Mouse (Mus musculus) cerebellum, postnatal 14 days (tissue): Measurements from ENCODE around the gene Sag.

Experiments used
- DNase-seq, 2 experiments: peaks; one replicate each; pipeline ENCODE4 v3.0.0; 2021; ENCODE audit warnings: mixed read lengths in 2 of 2

The Sag gene

DNA sequence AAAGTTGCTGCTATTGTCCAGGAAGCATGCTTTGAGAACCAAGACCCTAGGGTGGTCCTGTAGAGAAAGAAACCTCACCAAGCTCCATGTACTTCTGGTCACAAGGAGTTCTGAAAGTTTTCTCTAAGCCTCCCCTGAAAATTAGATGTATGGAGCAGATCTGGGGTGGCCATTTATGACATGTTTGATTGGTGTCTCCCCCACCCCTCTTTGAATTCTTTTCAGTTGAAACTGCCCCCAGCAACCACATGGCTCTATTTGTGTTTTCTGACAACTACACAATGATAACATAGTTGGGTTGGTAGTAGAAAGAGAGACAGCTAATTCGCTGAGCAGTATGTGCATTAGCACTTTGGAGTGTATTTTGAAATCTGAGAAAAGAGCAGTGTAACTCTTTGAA is 52.0 kb downstream of the Sag start:
- DNase-seq, result no peak

DNA sequence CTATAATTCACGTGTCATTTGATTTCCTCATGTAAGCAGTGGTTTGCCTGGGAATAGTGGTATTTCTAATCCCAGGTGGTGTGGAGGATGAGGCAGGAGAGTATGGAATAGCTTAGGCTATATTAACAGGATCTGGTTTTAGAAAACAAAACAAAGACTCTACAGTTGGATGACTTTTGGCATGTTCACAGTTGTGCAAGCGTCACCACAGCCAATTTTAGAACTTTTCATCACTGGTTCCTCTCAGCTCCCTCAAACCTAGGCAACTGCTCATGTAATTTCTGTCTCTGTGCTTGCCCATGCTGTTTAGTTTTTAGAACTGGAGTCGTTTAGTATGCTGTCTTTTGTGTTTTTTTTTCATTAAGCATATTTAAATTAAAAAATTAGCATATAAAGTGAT is 53.3 kb downstream of the Sag start:
- DNase-seq, result peak in 1 of 2 experiments; percentile 4

DNA sequence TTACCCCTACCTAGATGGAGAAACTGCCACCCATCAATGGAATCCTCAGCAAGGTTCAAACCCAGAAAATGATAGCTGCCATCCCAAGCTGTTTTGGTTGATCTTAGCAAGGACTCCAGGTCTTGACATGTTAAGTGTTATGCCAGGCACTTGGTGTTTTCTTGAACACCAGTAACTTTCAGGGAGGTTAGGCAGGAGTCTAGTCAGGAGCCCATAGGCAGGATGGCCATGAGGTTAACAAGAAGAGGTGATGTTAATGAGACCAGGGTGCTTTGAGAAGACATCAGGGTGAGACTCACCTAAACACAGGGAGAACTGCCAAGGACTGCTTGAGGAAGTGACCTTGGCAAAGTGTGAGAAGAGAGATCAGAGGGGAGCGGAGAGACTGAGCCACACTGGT is 54.6 kb downstream of the Sag start:
- peak in 1 of 2 experiments; percentile 27 for DNase-seq

DNA sequence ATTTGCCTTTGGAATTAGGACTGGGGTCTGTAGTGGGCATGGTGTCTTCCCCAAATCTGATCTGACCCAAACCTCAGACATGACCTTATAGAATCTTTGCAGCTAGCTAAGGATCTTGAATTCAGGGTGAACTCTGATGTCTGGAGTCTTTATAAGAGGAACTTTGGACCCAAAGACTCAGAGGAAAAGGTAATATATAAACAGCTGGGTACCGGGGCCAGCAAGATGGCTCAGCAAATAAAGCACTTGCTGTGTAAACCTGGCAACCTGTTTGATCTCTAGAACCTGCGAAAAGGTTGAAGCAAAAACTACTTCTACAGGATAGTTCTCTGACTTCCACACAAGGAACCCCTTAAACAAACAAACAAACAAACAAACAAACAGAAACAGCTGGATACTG is 55.0 kb downstream of the Sag start:
- no peak for DNase-seq

DNA sequence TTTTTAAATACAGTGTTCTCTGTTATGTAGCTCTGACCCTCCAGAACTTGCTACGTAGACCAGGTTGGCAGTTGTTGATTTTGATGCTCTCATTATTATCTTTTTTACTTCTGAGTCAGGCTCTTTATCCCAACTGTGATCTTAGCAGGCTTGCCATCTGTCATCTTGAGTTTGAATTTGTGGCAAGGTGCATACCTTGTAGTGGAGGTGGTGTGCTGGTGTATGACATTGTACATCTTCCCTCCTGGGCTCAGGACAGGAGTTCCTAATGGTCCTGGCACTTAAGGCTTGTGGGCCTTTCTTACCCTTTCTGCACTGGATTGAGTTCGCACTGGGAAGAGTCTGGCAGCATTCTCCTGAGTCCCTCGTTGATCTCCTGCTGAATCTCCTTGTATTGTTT is 60.1 kb downstream of the Sag start:
- peak in 1 of 2 experiments; percentile 50 for DNase-seq

DNA sequence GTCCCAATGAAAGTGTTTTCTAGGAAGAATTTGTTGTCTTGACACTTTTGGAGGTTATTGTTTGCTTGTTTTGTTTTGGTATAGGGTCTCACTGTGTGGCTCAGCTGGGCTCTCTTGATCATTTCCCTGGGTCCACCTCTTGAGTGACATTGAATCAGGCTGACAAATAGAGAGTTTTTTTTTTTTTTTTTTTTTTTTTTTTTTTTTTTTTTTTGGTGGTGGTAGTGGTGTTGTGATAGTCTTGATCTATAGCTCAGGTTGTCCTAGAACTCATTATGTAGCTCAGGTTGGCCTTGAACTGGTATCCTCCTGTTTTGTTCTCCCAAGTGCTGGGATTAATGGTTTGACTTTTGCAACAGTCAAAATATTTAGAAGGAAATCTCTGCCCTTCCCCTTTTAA is 61.4 kb downstream of the Sag start:
- no peak for DNase-seq

DNA sequence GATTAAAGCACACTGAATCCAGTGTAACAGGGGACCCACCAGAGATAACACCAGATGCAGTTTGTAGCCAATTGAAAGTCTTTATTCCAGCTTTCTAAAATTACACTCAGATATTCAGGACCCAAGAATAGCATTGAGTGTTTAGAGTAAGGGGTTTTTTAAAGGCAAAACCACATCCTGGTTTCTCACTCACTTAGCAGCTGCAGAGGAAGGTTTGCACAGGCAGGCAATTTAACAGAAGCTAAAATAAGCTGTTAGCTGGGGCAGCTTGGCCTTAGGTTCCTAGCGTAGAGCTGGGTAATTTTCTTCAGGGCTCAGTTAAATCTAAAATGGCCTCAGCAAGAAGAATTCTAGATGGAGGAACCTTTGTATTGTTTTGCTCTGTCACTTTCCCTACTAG is 63.2 kb downstream of the Sag start:
- DNase-seq, result no peak

DNA sequence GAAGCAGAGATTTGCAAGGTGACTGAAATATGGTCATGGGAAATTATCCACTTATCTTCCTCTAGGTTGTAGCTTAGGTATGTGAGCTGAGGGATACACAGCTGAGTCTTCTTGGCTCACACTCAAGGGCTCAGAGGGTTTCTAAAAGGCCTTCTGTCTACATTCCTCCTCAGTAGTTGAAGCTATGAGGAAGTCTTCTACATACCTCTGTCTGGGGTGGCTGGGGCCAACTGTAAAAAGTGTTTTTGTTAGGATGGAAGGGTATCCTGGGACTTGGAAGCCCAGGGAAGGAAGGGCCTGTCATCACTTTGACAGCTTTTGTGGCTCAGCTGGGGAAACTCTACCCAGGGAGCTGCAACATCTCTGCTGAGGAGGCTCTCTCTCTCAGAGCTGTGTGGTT is 68.1 kb downstream of the Sag start:
- peak in 1 of 2 experiments; percentile 67 for DNase-seq

DNA sequence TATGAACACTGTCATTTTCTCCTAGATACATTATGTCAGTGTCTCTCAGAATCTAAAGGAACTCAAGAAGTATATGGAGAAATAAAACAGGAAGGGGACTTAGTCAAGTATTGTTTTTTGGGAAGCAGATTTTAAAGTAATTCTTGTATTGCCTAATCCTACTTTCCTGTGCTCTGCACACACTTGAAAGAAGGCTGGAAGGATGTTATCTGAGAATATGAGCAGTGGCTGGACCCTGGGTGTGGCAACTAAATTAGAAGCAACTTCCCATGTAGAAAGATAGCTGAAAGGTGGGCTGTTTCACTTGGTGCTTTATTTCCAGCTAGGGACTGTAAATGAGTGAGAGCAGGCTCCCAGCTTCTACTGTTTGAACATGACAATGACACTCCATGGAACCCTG is 69.6 kb downstream of the Sag start:
- no peak for DNase-seq

DNA sequence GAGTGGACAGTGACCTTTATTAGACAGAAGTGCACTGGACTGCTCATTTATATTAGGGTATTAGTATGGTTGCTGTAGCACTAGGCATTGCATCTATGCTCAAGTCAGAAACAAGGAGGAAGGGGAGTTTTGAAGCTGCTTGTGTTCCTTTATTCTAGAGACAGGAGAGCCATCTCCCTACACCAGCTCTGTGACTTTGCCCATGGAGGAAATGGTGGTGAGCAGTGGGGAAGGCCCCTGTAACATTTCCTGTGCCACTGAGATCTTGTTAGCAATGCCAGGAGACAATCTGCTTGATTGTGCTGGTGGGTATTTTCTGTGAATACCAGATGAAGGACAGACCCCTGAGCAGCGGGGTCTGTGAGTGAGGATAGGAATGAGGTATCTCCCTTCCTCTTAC is 72.6 kb downstream of the Sag start:
- DNase-seq, result no peak

DNA sequence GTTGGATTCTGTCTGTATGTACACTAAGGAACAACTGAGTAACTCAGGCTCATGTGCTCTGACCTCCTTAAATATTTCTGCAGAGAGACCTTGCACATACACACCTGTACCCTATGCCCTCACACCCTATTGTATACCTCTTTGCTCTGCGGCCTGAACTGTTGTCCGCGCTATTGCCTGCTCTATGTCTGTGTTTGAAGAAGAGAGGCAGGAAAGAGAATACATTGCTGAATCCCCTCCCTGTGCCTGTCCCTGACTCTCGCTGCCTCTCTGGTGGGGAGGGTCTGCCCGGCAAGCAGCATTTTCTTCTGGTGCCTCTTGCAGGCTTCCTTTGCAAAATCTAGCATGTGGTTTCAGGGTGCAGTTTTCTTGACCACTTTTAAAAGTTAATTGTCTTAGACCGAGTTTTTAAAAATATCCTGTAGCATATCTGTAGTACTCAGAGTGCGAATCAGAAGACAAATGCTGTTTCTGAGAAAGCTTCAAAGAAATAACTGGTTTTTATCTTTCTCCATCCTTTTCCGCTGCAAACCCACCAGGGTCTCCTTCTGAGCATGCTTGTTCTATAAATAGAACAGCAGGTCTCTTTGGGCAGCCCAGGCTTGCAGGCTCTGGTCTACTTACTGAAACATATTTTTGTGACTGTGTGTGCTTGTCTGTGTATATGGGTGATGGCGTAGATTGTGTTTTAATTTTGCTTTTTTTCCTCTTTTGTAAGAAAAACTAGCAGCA is 74.2 kb downstream of the Sag start:
- no peak for DNase-seq

DNA sequence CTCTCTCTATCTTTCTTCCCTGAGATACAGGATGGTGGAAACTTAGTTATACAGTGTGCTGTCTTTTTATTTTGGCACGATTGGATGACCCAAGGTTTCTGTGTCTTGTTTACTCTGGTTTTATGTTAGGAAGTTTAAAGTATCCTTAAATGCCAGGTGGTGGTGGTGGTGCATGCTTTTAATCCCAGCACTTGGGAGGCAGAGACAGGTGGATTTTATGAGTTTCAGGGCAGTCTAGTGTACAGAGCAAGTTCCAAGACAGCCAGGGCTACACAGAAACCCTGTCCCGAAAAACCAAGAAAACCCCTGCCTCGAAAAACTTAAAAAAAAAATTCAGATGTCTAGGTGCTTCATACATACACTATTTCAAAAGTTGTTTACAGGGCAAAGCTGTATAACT is 75.6 kb downstream of the Sag start:
- DNase-seq, result no peak

DNA sequence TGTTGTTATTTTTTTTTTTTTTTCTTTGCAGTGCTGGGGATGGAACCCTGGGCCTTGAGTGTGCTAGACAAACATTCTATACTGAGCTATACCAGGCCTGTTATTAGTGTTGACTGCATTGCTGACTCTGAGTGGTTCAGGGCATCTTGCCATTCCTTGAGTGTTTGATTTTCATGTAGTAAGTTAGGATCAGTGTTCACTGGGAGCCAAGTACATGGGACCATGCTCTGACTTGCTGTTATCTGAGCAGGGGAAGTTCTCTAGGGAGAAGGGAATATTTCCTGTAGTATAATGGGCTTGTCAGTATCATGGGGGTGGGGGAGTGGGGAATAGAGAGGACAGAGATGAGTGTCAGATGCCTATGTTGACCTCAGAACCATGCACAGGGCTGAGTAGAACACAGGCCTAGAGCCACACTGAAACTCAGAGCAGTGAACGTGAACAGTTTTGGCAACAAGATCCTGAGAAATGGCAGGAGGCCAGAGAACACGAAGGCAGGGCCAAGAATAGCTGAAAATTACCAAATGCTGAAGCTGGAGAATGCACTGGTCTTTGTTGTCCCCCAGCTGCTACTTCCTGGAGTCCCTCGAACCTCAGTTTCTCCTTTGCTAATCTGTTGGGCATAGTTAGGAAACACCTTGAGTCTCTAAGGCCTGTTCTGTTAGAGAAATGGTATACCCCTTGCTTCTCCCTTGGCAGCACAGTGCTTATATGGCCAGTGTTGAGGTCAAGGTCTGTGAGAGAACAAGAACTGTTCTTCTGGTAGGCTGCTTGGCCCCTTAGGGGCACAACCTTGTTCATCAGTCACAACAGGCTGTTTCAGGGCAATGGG is 76.2 kb downstream of the Sag start:
- DNase-seq, result peak; percentile 90 to 94

DNA sequence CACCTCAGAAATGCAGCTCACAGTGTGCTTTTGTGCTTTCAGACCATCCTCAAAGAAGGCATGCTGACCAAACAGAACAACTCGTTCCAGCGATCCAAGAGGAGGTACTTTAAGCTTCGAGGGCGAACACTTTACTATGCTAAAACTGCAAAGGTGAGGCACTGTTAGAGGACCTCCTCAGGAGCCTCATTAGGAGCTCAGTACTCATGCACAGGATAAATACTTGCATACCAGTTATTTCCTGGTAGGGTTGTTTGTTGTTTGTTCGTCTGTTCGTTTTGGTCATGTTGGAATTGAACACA is 76.8 kb downstream of the Sag start:
- DNase-seq, result no peak

DNA sequence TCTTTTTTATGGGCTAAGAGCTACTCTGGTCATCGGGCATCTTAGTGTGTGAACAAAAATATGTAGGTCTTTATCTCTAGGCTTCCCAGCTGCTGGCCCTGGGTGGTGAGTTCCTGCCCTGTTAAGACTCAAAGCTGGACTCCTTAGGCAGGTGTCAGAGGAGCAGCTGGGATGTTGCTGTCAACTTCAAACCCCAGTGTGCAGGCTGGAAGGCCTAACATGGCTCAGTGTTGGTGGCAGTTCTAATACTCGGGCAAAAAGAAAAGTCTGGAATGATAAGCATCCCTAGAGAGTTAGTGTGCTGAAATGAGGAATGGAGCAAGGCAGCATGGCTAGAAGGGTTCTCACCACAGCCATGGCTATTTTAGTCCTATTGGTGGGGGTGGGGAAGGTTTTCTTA is 77.4 kb downstream of the Sag start:
- no peak for DNase-seq

DNA sequence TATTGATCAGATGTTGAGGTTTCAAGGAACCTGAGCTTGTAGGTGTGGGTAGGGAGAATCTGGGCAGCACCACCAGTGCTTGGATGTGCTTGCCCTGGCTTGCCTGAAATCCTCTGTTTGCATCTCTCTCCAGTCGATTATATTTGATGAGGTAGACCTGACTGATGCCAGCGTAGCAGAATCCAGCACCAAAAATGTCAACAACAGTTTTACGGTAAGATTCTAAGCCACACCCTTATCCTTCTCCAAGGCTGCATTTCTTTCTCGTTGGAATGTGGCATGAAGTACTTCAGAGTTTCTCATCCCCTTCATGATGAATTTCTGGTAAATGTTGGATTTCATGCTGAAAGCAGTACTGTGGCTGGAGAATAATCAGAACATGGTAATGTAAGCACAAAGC is 78.2 kb downstream of the Sag start:
- no peak for DNase-seq

DNA sequence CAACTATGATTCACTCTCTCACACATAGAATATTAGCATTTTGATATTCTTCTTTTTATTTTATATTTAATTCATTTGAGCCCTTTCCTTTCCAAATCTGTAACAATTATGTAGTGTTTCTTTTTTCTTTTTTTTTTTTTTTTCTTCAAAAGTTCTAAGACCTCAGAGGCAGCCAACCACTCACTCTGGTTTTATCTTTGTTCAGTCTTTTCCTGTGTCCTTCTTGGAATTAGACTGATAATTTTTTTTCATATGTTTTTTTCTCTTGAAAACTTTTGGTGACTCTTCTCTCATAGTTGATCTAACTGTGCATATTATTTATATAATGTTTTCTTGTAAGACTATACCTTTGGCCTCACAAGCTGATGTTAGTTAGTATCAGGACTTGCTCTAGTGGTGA is 79.1 kb downstream of the Sag start:
- DNase-seq, result no peak

DNA sequence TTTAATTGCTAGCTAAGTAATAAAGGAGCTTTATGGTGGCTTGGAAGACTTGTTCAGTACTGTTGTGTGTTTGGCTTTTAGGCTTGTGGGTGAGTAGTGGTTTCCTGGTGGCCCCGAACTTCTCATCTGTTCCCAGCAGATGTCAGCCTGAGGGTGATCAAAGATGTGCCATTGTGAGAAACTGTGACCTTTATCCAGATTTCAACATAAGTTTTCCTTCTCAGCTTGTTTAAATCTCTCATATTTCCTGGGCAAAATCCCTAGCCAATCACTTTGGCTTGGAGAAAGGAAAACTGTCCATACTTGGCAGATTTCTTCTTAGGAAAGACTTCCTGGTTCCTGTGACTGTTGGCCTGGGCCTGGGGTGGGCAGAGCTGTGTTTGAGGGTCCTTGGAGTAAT is 87.5 kb downstream of the Sag start:
- no peak for DNase-seq

DNA sequence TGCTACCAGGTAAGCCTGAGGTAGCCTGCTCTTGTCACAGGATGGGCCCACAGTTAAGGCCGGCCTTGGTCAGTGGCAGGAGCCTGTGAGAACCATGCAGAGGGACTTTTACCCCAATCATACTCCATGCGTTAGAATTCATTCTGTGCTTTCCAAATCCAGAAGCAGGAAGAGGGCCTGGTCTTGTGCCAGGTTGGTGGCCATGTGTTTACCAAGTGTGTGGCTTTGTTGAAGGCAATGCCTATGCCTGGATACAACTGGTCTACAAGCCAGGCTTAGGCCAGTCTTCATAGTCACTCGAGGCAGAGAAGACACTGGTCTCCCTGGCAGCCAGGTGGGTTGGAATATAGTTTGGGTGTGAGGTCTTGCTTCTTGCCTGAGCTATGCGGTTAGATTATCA is 88.2 kb downstream of the Sag start:
- peak; percentile 43 to 52 for DNase-seq

DNA sequence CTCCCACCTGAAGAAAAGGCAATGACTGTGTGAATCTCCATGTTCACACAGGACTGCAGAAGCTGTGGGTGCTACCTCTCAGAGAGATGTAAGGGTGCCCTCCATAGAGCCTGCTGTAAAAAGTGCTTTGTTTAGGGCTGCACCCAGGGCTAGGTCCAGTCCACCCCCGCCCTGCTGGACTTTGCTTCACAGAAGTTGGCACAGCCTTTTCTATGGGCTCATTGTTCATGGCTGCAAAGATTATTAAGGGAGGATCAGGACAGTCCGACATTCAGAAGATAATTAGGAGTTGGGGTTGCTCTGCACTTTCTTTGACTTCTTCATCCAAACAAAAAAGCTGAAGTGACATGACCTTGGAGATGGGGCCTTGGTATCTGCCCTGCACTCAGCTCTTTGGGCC is 89.0 kb downstream of the Sag start:
- no peak for DNase-seq

DNA sequence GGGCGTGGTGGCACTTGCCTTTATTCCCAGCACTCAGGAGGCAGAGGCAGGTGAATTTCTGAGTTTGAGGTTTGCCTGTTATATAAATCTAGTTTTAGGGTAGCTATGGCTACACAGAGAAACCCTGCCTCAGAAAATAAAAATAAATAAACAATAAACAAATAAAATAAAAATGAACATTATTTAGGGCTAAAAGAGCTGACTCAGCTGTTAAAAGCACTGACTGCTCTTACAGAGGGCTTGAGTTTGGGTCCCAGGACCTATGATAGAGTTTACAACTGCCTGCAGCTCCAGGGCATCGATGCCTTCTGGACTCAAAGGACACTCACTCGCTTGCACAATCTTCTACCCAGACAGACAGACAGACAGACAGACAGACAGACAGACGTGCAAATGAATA is 89.9 kb downstream of the Sag start:
- no peak for DNase-seq
